Mouse (Mus musculus): ENCODE measurements around the gene Cdca7. TPM values are rescaled to one million over a fixed set of nuclear protein-coding genes. Genes with fewer than 3 reads are reported as not detected.

The Cdca7 gene
- total RNA-seq, 2 experiments from 2014 or later, result 3.1 to 9.1 TPM

- H3K4me3 ChIP-seq, result no peak overlapping the region
- no peak for TF ChIP-seq CTCF (conservative IDR thresholded peaks at IDR 0.05)
- no peak overlapping the region for H3K27ac ChIP-seq
- no peak for DNase-seq (ENCODE audit: low spot score in 2 of 2)
Measured at GRCm38 (mm10) chr2:72502041-72502813, 26.3 kb downstream of the Cdca7 start.

- Histone ChIP-seq H3K27ac (no peak overlapping the region), H3K4me3 (no peak overlapping the region)
- no peak for DNase-seq (ENCODE audit: low spot score in 2 of 2)
- TF ChIP-seq CTCF (conservative IDR thresholded peaks at IDR 0.05), result no peak
Measured at GRCm38 (mm10) chr2:72503646-72504045, 27.7 kb downstream of the Cdca7 start.

GRCm38 (mm10) chr2:72507855-72508635 lies 32.1 kb downstream of the Cdca7 start:
- no peak for DNase-seq (ENCODE audit: low spot score in 2 of 2)
- Histone ChIP-seq H3K27ac (no peak overlapping the region), H3K4me3 (no peak overlapping the region)
- TF ChIP-seq CTCF (conservative IDR thresholded peaks at IDR 0.05), result no peak

GRCm38 (mm10) chr2:72508891-72509290 lies 32.9 kb downstream of the Cdca7 start:
- TF ChIP-seq CTCF (conservative IDR thresholded peaks at IDR 0.05), result no peak
- Histone ChIP-seq H3K27ac (no peak overlapping the region), H3K4me3 (no peak overlapping the region)
- no peak for DNase-seq (ENCODE audit: low spot score in 2 of 2)

GRCm38 (mm10) chr2:72515526-72515925 lies 39.6 kb downstream of the Cdca7 start:
- no peak for TF ChIP-seq CTCF (conservative IDR thresholded peaks at IDR 0.05)
- no peak overlapping the region for H3K4me3 ChIP-seq
- no peak overlapping the region for H3K27ac ChIP-seq
- DNase-seq (ENCODE audit: low spot score in 2 of 2), result no peak

- DNase-seq (ENCODE audit: low spot score in 2 of 2), result peak; percentile 86 to 90
- no peak overlapping the region for H3K27ac ChIP-seq
- peak; percentile 96 for TF ChIP-seq CTCF (conservative IDR thresholded peaks at IDR 0.05)
- H3K4me3 ChIP-seq, result peak overlapping the region; percentile 22
Measured at GRCm38 (mm10) chr2:72515971-72516719, 40.2 kb downstream of the Cdca7 start.

- H3K27ac ChIP-seq, result no peak overlapping the region
- H3K4me3 ChIP-seq, result peak overlapping the region; percentile 22; the same call in 1 of the 2 replicates
- no peak for DNase-seq (ENCODE audit: low spot score in 2 of 2)
- no peak; the same call in 1 of the 2 replicates for TF ChIP-seq CTCF (conservative IDR thresholded peaks at IDR 0.05)
Measured at GRCm38 (mm10) chr2:72516720-72517089, 40.7 kb downstream of the Cdca7 start.

- no peak for DNase-seq (ENCODE audit: low spot score in 2 of 2)
- TF ChIP-seq CTCF (conservative IDR thresholded peaks at IDR 0.05), result no peak
Measured at GRCm38 (mm10) chr2:72524022-72524421, 48.1 kb downstream of the Cdca7 start.

GRCm38 (mm10) chr2:72525556-72525955 lies 49.6 kb downstream of the Cdca7 start:
- Histone ChIP-seq H3K4me3 (no peak overlapping the region), H3K27ac (no peak overlapping the region)
- TF ChIP-seq CTCF (conservative IDR thresholded peaks at IDR 0.05), result no peak
- no peak for DNase-seq (ENCODE audit: low spot score in 2 of 2)

More at GRCm38 (mm10) chr2:72524022-72524421, 48.1 kb downstream of the Cdca7 start:
- Histone ChIP-seq H3K4me3 (no peak overlapping the region), H3K27ac (no peak overlapping the region)

GRCm38 (mm10) chr2:72529026-72529357 lies 53.0 kb downstream of the Cdca7 start:
- TF ChIP-seq CTCF (conservative IDR thresholded peaks at IDR 0.05), result no peak
- H3K27ac ChIP-seq, result peak overlapping the region; percentile 79
- no peak overlapping the region; the same call in 1 of the 2 replicates for H3K4me3 ChIP-seq
- no peak for DNase-seq (ENCODE audit: low spot score in 2 of 2)

GRCm38 (mm10) chr2:72529358-72530319 lies 53.7 kb downstream of the Cdca7 start:
- Histone ChIP-seq H3K4me3 (peak overlapping the region; percentile 43), H3K27ac (peak overlapping the region; percentile 79)
- no peak for TF ChIP-seq CTCF (conservative IDR thresholded peaks at IDR 0.05)
- peak; percentile 42 to 60 for DNase-seq (ENCODE audit: low spot score in 2 of 2)

GRCm38 (mm10) chr2:72535889-72536288 lies 59.9 kb downstream of the Cdca7 start:
- TF ChIP-seq CTCF (conservative IDR thresholded peaks at IDR 0.05), result no peak
- DNase-seq (ENCODE audit: low spot score in 2 of 2), result no peak
- Histone ChIP-seq H3K4me3 (no peak overlapping the region), H3K27ac (no peak overlapping the region)

Other genes with a start within 250 kb of the Cdca7 start
- gene Map3k20, start 190.5 kb upstream of the Cdca7 start, total RNA-seq (2021), result 10 to 100 TPM in 1 of 2 experiments, 1 to 10 TPM in 1; 9.0 to 13.9 TPM

Measured in layer of hippocampus, adult 2 months (tissue).